Mouse (Mus musculus): Measurements from ENCODE around the gene Sae1.

Gene Sae1

GRCm38 (mm10) chr7:16273081-16273765, 114.4 kb downstream of the Sae1 start, which contains the start of gene Inafm1:
Gene Inafm1 (minus strand): TSS chr7:16273617.
- DNase-seq, result peak; percentile 93

GRCm38 (mm10) chr7:16272681-16273080, 114.9 kb downstream of the Sae1 start:
- DNase-seq, result peak; percentile 78

DNA sequence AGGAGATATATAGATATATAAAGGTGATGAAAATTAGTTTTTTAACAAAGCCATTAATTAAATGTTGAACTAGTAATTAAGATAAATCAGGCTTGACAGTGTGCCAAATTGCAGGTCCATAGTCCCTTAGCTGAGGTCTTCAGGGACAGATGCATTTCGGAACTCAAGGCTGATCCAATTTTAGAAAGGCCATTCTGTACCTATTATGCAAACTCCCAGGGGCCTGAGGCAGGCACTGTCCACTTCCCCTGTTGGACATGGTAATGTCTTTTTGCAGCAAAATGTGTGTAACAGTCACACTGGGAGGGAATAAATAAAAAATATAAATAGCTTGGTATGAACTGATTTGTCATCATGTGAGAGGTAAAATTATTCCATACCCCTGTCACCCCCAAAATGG, 116.5 kb downstream of the Sae1 start:
- no peak for DNase-seq
